Mouse (Mus musculus): Measurements from ENCODE around the gene Ubqln5. TPM values are rescaled to one million over a fixed set of nuclear protein-coding genes. Genes with fewer than 3 reads are reported as not detected.

Ubqln5 gene
- polyA plus RNA-seq, 1 experiment from 2014 or later: not detected

- no peak within 1 kb of the TSS for H3K27ac ChIP-seq (ENCODE audit: low read depth, low read length)
- no peaks in the 10 kb centered on the region for H3K4me1 ChIP-seq (ENCODE audit: control insufficient read depth, insufficient read depth, low read length)
- no peaks in the 10 kb centered on the region for H3K9me3 ChIP-seq (replicated peaks; ENCODE audit: control insufficient read depth, low read length)
- H3K4me3 ChIP-seq (ENCODE audit: low read depth, low read length): no peak within 1 kb of the TSS
- H3K9ac ChIP-seq (ENCODE audit: low read depth, low read length): no peak within 1 kb of the TSS
- no peaks in the 10 kb centered on the region for H3K27me3 ChIP-seq (ENCODE audit: control insufficient read depth, insufficient read depth, low read length)
- no peak within 1 kb of the TSS for H3K4me2 ChIP-seq
- no peaks in the 10 kb centered on the region for H3K36me3 ChIP-seq (ENCODE audit: control insufficient read depth, insufficient read depth, low read length)
- ATAC-seq (replicated peaks; ENCODE audit: insufficient number of reproducible peaks, low FRiP score, low TSS enrichment): no peak
Observed at GRCm38 (mm10) chr7:104104757-104104972, 25.0 kb downstream of the Ubqln5 start, which contains the start of gene Olfr646. Gene Olfr646, plus strand, starts transcription at chr7:104104873.

GRCm38 (mm10) chr7:104103913-104104756 lies 25.5 kb downstream of the Ubqln5 start:
- Histone ChIP-seq H3K27ac (ENCODE audit: low read depth, low read length) (no peak overlapping the region), H3K27me3 (ENCODE audit: control insufficient read depth, insufficient read depth, low read length) (no peaks in the 10 kb centered on the region), H3K9ac (ENCODE audit: low read depth, low read length) (no peak overlapping the region), H3K4me3 (ENCODE audit: low read depth, low read length) (no peak overlapping the region), H3K4me1 (ENCODE audit: control insufficient read depth, insufficient read depth, low read length) (no peaks in the 10 kb centered on the region), H3K9me3 (replicated peaks; ENCODE audit: control insufficient read depth, low read length) (no peaks in the 10 kb centered on the region), H3K36me3 (ENCODE audit: control insufficient read depth, insufficient read depth, low read length) (no peaks in the 10 kb centered on the region), H3K4me2 (no peak overlapping the region)
- 59% methylated on average over 4 of the region's 4 CpGs for WGBS (ENCODE audit: insufficient replicate concordance)
- ATAC-seq (replicated peaks; ENCODE audit: insufficient number of reproducible peaks, low FRiP score, low TSS enrichment): no peak

- H3K27me3 ChIP-seq (ENCODE audit: control insufficient read depth, insufficient read depth, low read length): no peaks in the 10 kb centered on the region
- no peak within 1 kb of the TSS for H3K27ac ChIP-seq (ENCODE audit: low read depth, low read length)
- H3K9me3 ChIP-seq (replicated peaks; ENCODE audit: control insufficient read depth, low read length): no peaks in the 10 kb centered on the region
- no peak within 1 kb of the TSS for H3K4me2 ChIP-seq
- H3K4me3 ChIP-seq (ENCODE audit: low read depth, low read length): no peak within 1 kb of the TSS
- no peaks in the 10 kb centered on the region for H3K36me3 ChIP-seq (ENCODE audit: control insufficient read depth, insufficient read depth, low read length)
- no peaks in the 10 kb centered on the region for H3K4me1 ChIP-seq (ENCODE audit: control insufficient read depth, insufficient read depth, low read length)
- no peak within 1 kb of the TSS for H3K9ac ChIP-seq (ENCODE audit: low read depth, low read length)
- 75% methylated on average over 1 of the region's 1 CpGs for WGBS (ENCODE audit: insufficient replicate concordance)
- no peak for ATAC-seq (replicated peaks; ENCODE audit: insufficient number of reproducible peaks, low FRiP score, low TSS enrichment)
Observed at GRCm38 (mm10) chr7:104085365-104085764, 44.3 kb downstream of the Ubqln5 start, which contains the start of gene Olfr645. Gene Olfr645, minus strand, starts transcription at chr7:104085465.

Other genes starting within 250 kb of the Ubqln5 start
- not detected in 2 replicates for gene Olfr66, start 243.6 kb downstream of the Ubqln5 start, polyA plus RNA-seq (2014; fragmentation: Nextera tagmentation; extraction: Ambion mirVana)
- not detected in 2 replicates for gene Olfr64, start 235.3 kb downstream of the Ubqln5 start, polyA plus RNA-seq (2014; fragmentation: Nextera tagmentation; extraction: Ambion mirVana)
- not detected in 2 replicates for gene Olfr65, start 226.3 kb downstream of the Ubqln5 start, polyA plus RNA-seq (2014; fragmentation: Nextera tagmentation; extraction: Ambion mirVana)
- not detected in 2 replicates for gene Olfr631, start 201.0 kb downstream of the Ubqln5 start, polyA plus RNA-seq (2014; fragmentation: Nextera tagmentation; extraction: Ambion mirVana)
- gene Olfr632, start 195.5 kb downstream of the Ubqln5 start, polyA plus RNA-seq (2014; fragmentation: Nextera tagmentation; extraction: Ambion mirVana): 0.07 and 0.11 TPM in 2 replicates
- gene Olfr633, start 185.4 kb downstream of the Ubqln5 start, polyA plus RNA-seq (2014; fragmentation: Nextera tagmentation; extraction: Ambion mirVana): not detected in 2 replicates
- gene Olfr635, start 158.7 kb downstream of the Ubqln5 start, polyA plus RNA-seq (2014; fragmentation: Nextera tagmentation; extraction: Ambion mirVana): not detected in 2 replicates
- gene Olfr638, start 131.1 kb downstream of the Ubqln5 start, polyA plus RNA-seq (2014; fragmentation: Nextera tagmentation; extraction: Ambion mirVana): not detected in 2 replicates
- gene Olfr639, start 112.5 kb downstream of the Ubqln5 start, polyA plus RNA-seq (2014; fragmentation: Nextera tagmentation; extraction: Ambion mirVana): 0.03 TPM in 1 of 2 replicates, not detected in the other
- not detected in 2 replicates for gene Olfr640, start 104.3 kb downstream of the Ubqln5 start, polyA plus RNA-seq (2014; fragmentation: Nextera tagmentation; extraction: Ambion mirVana)
- gene Olfr641, start 94.4 kb downstream of the Ubqln5 start, polyA plus RNA-seq (2014; fragmentation: Nextera tagmentation; extraction: Ambion mirVana): not detected in 2 replicates
- not detected in 2 replicates for gene Olfr642, start 77.2 kb downstream of the Ubqln5 start, polyA plus RNA-seq (2014; fragmentation: Nextera tagmentation; extraction: Ambion mirVana)
- gene 4930516K23Rik, start 68.4 kb downstream of the Ubqln5 start, polyA plus RNA-seq (2014; fragmentation: Nextera tagmentation; extraction: Ambion mirVana): not detected in 2 replicates
- not detected in 2 replicates for gene Olfr644, start 58.0 kb downstream of the Ubqln5 start, polyA plus RNA-seq (2014; fragmentation: Nextera tagmentation; extraction: Ambion mirVana)
- gene Olfr645, start 44.4 kb downstream of the Ubqln5 start, polyA plus RNA-seq (2014; fragmentation: Nextera tagmentation; extraction: Ambion mirVana): not detected in 2 replicates
- not detected in 2 replicates for gene Olfr646, start 25.0 kb downstream of the Ubqln5 start, polyA plus RNA-seq (2014; fragmentation: Nextera tagmentation; extraction: Ambion mirVana)
- not detected in 2 replicates for gene Olfr643, start 7.6 kb upstream of the Ubqln5 start, polyA plus RNA-seq (2014; fragmentation: Nextera tagmentation; extraction: Ambion mirVana)
- not detected in 2 replicates for gene Ubqln3, start 13.5 kb upstream of the Ubqln5 start, polyA plus RNA-seq (2014; fragmentation: Nextera tagmentation; extraction: Ambion mirVana)
- not detected in 2 replicates for gene Ubqlnl, start 20.7 kb upstream of the Ubqln5 start, polyA plus RNA-seq (2014; fragmentation: Nextera tagmentation; extraction: Ambion mirVana)
- not detected in 2 replicates for gene Olfm5, start 35.0 kb upstream of the Ubqln5 start, polyA plus RNA-seq (2014; fragmentation: Nextera tagmentation; extraction: Ambion mirVana)
- 0.24 and 0.30 TPM in 2 replicates for gene Olfr648, start 53.6 kb upstream of the Ubqln5 start, polyA plus RNA-seq (2014; fragmentation: Nextera tagmentation; extraction: Ambion mirVana)
- gene Olfr649, start 66.2 kb upstream of the Ubqln5 start, polyA plus RNA-seq (2014; fragmentation: Nextera tagmentation; extraction: Ambion mirVana): not detected in 2 replicates
- 9.8 and 9.9 TPM in 2 replicates for gene Trim6, start 89.0 kb upstream of the Ubqln5 start, polyA plus RNA-seq (2014; fragmentation: Nextera tagmentation; extraction: Ambion mirVana)
- gene Trim34a, start 114.6 kb upstream of the Ubqln5 start, polyA plus RNA-seq (2014; fragmentation: Nextera tagmentation; extraction: Ambion mirVana): 2.2 and 2.9 TPM in 2 replicates
- gene Trim5, start 158.3 kb upstream of the Ubqln5 start, polyA plus RNA-seq (2014; fragmentation: Nextera tagmentation; extraction: Ambion mirVana): 0.42 and 0.57 TPM in 2 replicates
- 9.3 and 10.6 TPM in 2 replicates for gene Trim12a, start 185.6 kb upstream of the Ubqln5 start, polyA plus RNA-seq (2014; fragmentation: Nextera tagmentation; extraction: Ambion mirVana)
- gene Trim34b, start 199.6 kb upstream of the Ubqln5 start, polyA plus RNA-seq (2014; fragmentation: Nextera tagmentation; extraction: Ambion mirVana): 0.20 TPM in 1 of 2 replicates, not detected in the other
- gene Trim12c, start 223.5 kb upstream of the Ubqln5 start, polyA plus RNA-seq (2014; fragmentation: Nextera tagmentation; extraction: Ambion mirVana): 1.6 and 2.8 TPM in 2 replicates
- gene Trim30b, start 240.1 kb upstream of the Ubqln5 start, polyA plus RNA-seq (2014; fragmentation: Nextera tagmentation; extraction: Ambion mirVana): 0.16 TPM in 1 of 2 replicates, not detected in the other